Mouse (Mus musculus) midbrain, postnatal 0 days (tissue): Measurements from ENCODE around the gene Chmp2b. TPM values are rescaled to one million over a fixed set of nuclear protein-coding genes. Genes with fewer than 3 reads are reported as not detected.

Experiments used
- ATAC-seq: fragments of 200-750 bp; cut with Nextera tagmentation; 2 replicates; pipeline ENCODE4 v1.8.0; 2017; ENCODE audit warnings: moderate number of reproducible peaks, mild to moderate bottlenecking, moderate TSS enrichment, moderate library complexity; ENCODE audit not compliant: low FRiP score
- DNase-seq: peaks from one replicate; pipeline ENCODE4 v3.0.0-alpha.2; 2015; ENCODE audit warnings: low spot score
- H3K27ac ChIP-seq: fragments of 300-500 bp; sonication (generic); 2 replicates; pipeline ENCODE4 v1.5.1; 2014; ENCODE audit warnings: low read depth, mild to moderate bottlenecking, low read length, mixed read lengths
- H3K27me3 ChIP-seq: fragments of 300-500 bp; sonication (generic); 2 replicates; pipeline ENCODE4 v1.6.1; 2014; ENCODE audit warnings: low read length, control low read depth, mixed read lengths; ENCODE audit not compliant: insufficient read depth
- H3K36me3 ChIP-seq: fragments of 300-500 bp; sonication (generic); 2 replicates; pipeline ENCODE4 v1.6.1; 2014; ENCODE audit warnings: low read length, control low read depth, mixed read lengths; ENCODE audit not compliant: insufficient read depth
- H3K4me1 ChIP-seq: fragments of 300-500 bp; sonication (generic); 2 replicates; pipeline ENCODE4 v1.6.1; 2014; ENCODE audit warnings: mild to moderate bottlenecking, control low read depth, antibody characterized with exemption, low read length, mixed read lengths; ENCODE audit not compliant: insufficient read depth
- H3K4me2 ChIP-seq: fragments of 300-500 bp; sonication (generic); 2 replicates; pipeline ENCODE4 v1.6.1; 2014; ENCODE audit warnings: low read depth, mild to moderate bottlenecking, low read length, mixed read lengths; ENCODE audit not compliant: poor library complexity, severe bottlenecking
- H3K4me3 ChIP-seq: fragments of 300-500 bp; sonication (generic); 2 replicates; pipeline ENCODE4 v1.5.1; 2014; ENCODE audit warnings: low read depth, mild to moderate bottlenecking, low read length, moderate library complexity
- H3K9ac ChIP-seq: fragments of 300-500 bp; sonication (generic); replicated peaks from 2 replicates; pipeline ENCODE4 v1.6.1; 2014; ENCODE audit warnings: mild to moderate bottlenecking, low read length, moderate library complexity, mixed read lengths; ENCODE audit not compliant: poor library complexity, severe bottlenecking
- H3K9me3 ChIP-seq: fragments of 300-500 bp; sonication (generic); 2 replicates; pipeline ENCODE4 v1.6.1; 2016; ENCODE audit warnings: low read length, control low read depth
- CTCF ChIP-seq: IDR thresholded peaks from 2 replicates; pipeline ENCODE4 v1.5.1; 2016; ENCODE audit warnings: antibody characterized with exemption, mild to moderate bottlenecking
- WGBS: fragments of 180-500 bp; shearing (Covaris S2); extraction: QIAGEN DNeasy Blood & Tissue Kit; methylation state at CpG from one replicate; pipeline ENCODE4 v1.1.7; 2014; 5-methylcytosine and 5-hydroxymethylcytosine counted together
- polyA plus RNA-seq: library from polyadenylated mRNA; unstranded; fragments of >200 nt; fragmentation: Nextera tagmentation; extraction: Ambion mirVana; gene quantifications from 2 replicates; pipeline ENCODE4 v1.2.1, GENCODE M21; 2015
- total RNA-seq: library from RNA; depleted of rRNA; stranded (reverse); fragments of >200 nt; gene quantifications from 2 replicates; pipeline ENCODE4 v1.2.3, GENCODE M21; 2014

Gene Chmp2b
- total and polyA plus RNA-seq, 2 experiments from 2014 or later = 50.9 to 168 TPM

DNA sequence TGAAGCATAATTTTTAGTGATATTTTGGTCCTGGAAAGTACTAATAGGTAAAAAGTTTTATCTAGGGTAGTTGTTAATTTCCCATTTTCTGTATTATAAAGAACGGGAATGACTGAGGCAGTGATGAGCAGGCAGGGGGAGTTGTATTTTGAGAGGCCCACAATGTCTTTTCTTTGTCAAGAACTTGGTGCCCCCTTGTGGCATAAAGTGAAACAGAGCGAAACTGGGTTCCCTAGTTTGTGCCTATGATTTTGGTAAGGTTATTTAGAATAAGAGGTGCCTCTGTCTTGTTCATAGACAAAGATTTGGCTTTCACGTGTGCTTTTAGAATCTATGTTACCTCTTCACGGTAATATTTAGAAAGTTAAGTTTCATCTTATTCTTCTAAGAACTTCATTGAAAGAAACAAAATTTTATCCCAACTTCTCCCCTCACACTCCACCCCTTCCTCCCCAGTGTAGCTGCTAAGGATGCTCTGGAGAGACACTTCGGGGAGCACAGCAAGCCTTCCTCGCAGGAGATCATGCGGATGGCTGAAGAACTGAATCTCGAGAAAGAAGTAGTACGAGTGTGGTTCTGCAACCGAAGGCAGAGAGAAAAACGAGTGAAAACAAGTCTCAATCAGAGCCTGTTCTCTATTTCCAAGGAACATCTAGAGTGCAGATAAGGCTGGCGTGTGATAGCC lies 29.1 kb downstream of the Chmp2b start:
- H3K9me3 ChIP-seq = no peaks in the 10 kb centered on the region
- no peaks in the 10 kb centered on the region for H3K4me1 ChIP-seq
- H3K9ac ChIP-seq = no peak overlapping the region
- H3K4me2 ChIP-seq = no peak overlapping the region
- peak; percentile 70 for DNase-seq
- ATAC-seq = no peak
- TF ChIP-seq CTCF = peak; percentile 79
- 29% methylated on average over 12 of the region's 12 CpGs for WGBS
- no peaks in the 10 kb centered on the region for H3K27me3 ChIP-seq
- H3K27ac ChIP-seq = no peak overlapping the region
- no peak overlapping the region for H3K4me3 ChIP-seq
- peaks cover 3% of the 10 kb centered on the region; the same call in 1 of the 2 replicates for H3K36me3 ChIP-seq

DNA sequence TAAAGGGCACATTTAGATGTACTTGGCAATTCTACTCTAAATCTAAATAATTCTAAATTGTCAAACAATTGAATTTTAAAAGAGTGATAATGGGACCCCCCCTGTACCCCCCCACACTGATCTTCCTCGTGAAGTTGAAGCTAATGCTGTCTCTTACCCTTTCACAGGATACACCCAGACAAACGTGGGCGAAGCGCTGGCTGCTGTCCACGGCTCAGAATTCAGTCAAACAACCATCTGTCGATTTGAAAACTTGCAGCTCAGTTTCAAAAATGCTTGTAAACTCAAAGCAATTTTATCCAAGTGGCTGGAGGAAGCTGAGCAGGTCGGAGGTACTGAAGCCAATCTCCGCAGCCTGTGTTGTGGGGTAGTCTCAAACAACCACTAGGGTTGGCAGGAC lies 30.9 kb downstream of the Chmp2b start:
- no peak overlapping the region for H3K9ac ChIP-seq
- H3K4me3 ChIP-seq = no peak overlapping the region
- H3K4me1 ChIP-seq = no peaks in the 10 kb centered on the region
- no peak for DNase-seq
- no peak for ATAC-seq
- H3K4me2 ChIP-seq = no peak overlapping the region
- no peak overlapping the region for H3K27ac ChIP-seq
- no peak for TF ChIP-seq CTCF
- H3K27me3 ChIP-seq = no peaks in the 10 kb centered on the region
- H3K36me3 ChIP-seq = no peaks in the 10 kb centered on the region
- no peaks in the 10 kb centered on the region for H3K9me3 ChIP-seq
- 79% methylated on average over 8 of the region's 8 CpGs for WGBS

DNA sequence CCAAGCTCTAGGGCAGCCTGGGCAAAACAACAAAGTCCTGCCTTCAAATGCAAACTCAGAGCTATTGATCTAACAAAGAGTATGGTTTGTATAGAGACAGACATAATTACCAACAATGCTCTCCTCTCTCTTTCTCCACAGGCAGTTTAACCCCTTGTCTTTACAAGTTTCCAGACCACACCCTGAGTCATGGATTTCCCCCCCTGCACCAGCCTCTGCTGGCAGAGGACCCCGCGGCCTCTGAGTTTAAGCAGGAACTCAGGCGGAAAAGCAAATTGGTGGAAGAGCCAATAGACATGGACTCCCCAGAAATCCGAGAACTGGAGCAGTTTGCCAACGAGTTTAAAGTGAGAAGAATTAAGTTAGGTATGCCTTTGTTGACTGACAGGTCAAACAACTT lies 32.9 kb downstream of the Chmp2b start:
- Histone ChIP-seq H3K4me1 (no peaks in the 10 kb centered on the region), H3K27me3 (no peaks in the 10 kb centered on the region), H3K9ac (no peak overlapping the region), H3K36me3 (no peaks in the 10 kb centered on the region), H3K4me2 (no peak overlapping the region), H3K4me3 (no peak overlapping the region), H3K9me3 (no peaks in the 10 kb centered on the region), H3K27ac (no peak overlapping the region)
- TF ChIP-seq CTCF = no peak
- ATAC-seq (no peak), DNase-seq (no peak)
- 12% methylated on average over 5 of the region's 5 CpGs for WGBS

DNA sequence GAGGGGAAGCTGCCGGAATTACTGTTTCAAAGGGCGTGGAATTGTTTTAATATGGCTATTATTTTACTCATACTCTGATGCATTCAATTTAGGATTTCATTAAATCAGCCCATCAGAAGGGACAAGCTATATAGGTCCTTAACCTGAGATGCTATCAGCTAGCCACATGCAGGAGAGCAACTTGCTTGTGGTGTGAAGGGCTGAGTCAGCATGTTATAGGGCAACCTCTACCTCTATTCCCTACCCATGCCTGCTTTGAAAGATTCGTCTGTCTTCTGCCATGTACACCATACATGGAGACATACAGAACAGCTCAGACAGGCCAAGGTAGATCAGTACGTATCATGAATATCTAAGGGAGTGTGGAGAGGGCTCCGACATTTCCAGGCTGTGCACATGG lies 35.8 kb downstream of the Chmp2b start:
- Histone ChIP-seq H3K4me2 (no peak overlapping the region), H3K27ac (no peak overlapping the region), H3K4me1 (no peaks in the 10 kb centered on the region), H3K9ac (no peak overlapping the region), H3K9me3 (no peaks in the 10 kb centered on the region), H3K27me3 (no peaks in the 10 kb centered on the region), H3K4me3 (no peak overlapping the region), H3K36me3 (no peaks in the 10 kb centered on the region)
- ATAC-seq = no peak
- no peak for TF ChIP-seq CTCF
- 86% methylated on average over 5 of the region's 5 CpGs for WGBS
- no peak for DNase-seq

DNA sequence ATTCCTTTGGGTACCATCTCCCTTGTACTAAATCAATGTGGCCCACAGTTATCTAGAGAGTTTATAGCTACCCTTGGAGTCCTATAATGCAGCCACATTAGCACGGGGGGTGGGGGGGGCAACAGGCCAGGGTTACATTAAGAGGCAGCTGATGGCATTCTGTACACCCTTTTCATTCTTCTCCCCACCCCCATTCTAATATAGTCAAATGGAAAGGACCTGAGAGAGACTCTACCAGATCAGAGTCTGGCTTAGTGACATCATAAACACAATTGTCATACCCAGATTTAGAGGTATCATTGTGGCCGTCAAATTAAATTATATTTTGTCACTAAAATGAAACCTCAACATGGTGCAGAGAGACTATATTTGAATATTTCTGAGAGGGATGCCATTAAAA lies 36.5 kb downstream of the Chmp2b start:
- H3K4me3 ChIP-seq = no peak overlapping the region
- no peaks in the 10 kb centered on the region for H3K4me1 ChIP-seq
- no peak overlapping the region for H3K4me2 ChIP-seq
- no peak overlapping the region for H3K27ac ChIP-seq
- no peaks in the 10 kb centered on the region for H3K27me3 ChIP-seq
- H3K9ac ChIP-seq = no peak overlapping the region
- DNase-seq (no peak), ATAC-seq (0 out of 2 replicates have a peak, but pooled peaks have one; percentile 13)
- no peaks in the 10 kb centered on the region for H3K9me3 ChIP-seq
- no peak for TF ChIP-seq CTCF
- WGBS = 84% methylated on average over 2 of the region's 2 CpGs
- H3K36me3 ChIP-seq = no peaks in the 10 kb centered on the region

DNA sequence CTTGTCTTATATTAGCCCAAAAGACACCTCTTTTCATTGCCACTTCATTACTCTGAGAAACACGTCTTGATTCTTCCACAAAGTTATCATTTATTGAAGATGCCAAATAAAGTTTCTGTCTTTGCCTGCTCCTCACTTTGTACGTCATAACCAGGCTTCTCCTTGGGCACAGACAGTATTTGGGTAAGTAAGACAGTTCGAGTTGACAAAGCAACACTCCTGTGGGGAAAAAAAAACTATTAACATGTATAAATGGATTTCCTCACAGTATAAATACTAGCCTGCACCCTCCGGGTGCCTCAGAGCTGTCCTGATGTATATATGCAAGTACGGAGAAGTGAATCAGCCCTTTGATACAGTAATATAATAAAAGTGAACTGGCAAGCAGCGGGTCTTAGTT lies 42.3 kb downstream of the Chmp2b start, which contains the start of gene Pou1f1:
Gene Pou1f1, plus strand, starts transcription at position 301 of the 400 bp plus-strand sequence.
- no peak within 1 kb of the TSS for H3K9ac ChIP-seq
- no peaks in the 10 kb centered on the region for H3K36me3 ChIP-seq
- no peaks in the 10 kb centered on the region for H3K4me1 ChIP-seq
- H3K4me3 ChIP-seq = no peak within 1 kb of the TSS
- DNase-seq = no peak
- H3K27me3 ChIP-seq = no peaks in the 10 kb centered on the region
- 84% methylated on average over 6 of the region's 6 CpGs for whole genome bisulfite sequencing
- H3K9me3 ChIP-seq = no peaks in the 10 kb centered on the region
- ATAC-seq = no peak
- no peak within 1 kb of the TSS for H3K4me2 ChIP-seq
- no peak for TF ChIP-seq CTCF
- no peak within 1 kb of the TSS for H3K27ac ChIP-seq
